Mouse (Mus musculus): ENCODE results near the gene Rpl38.

Rpl38 gene

GRCm38 (mm10) chr11:114679582-114679981, 11.3 kb downstream of the Rpl38 start:
- in situ Hi-C loops (cut with MseI, MboI) = no loop called here

GRCm38 (mm10) chr11:114680291-114680690, 12.0 kb downstream of the Rpl38 start:
- in situ Hi-C loops (cut with MseI, MboI) = no loop called here

- in situ Hi-C loops (cut with MseI, MboI) = no loop called here
These were observed 12.7 kb downstream of the Rpl38 start for GRCm38 (mm10) chr11:114681054-114681453.

- in situ Hi-C loops (cut with MseI, MboI) = no loop called here
These were observed 14.1 kb downstream of the Rpl38 start for GRCm38 (mm10) chr11:114682321-114682900.

GRCm38 (mm10) chr11:114683029-114683721, 14.9 kb downstream of the Rpl38 start:
- in situ Hi-C loops (cut with MseI, MboI) = no loop called here

- in situ Hi-C loops (cut with MseI, MboI) = no loop called here
These were observed 15.6 kb downstream of the Rpl38 start for GRCm38 (mm10) chr11:114683722-114684621.

GRCm38 (mm10) chr11:114684627-114685373, 16.5 kb downstream of the Rpl38 start:
- in situ Hi-C loops (cut with MseI, MboI) = no loop called here

- in situ Hi-C loops (cut with MseI, MboI) = no loop called here
These were observed 17.3 kb downstream of the Rpl38 start for GRCm38 (mm10) chr11:114685526-114686040.

- in situ Hi-C loops (cut with MseI, MboI) = no loop called here
These were observed 18.1 kb downstream of the Rpl38 start for GRCm38 (mm10) chr11:114686221-114686959.

- in situ Hi-C loops (cut with MseI, MboI) = no loop called here
These were observed 19.4 kb downstream of the Rpl38 start for GRCm38 (mm10) chr11:114687574-114688188.

GRCm38 (mm10) chr11:114688729-114689128, 20.4 kb downstream of the Rpl38 start:
- in situ Hi-C loops (cut with MseI, MboI) = no loop called here

- in situ Hi-C loops (cut with MseI, MboI) = no loop called here
These were observed 21.9 kb downstream of the Rpl38 start for GRCm38 (mm10) chr11:114690192-114690591.

GRCm38 (mm10) chr11:114691454-114692182, 23.3 kb downstream of the Rpl38 start:
- in situ Hi-C loops (cut with MseI, MboI) = no loop called here

- in situ Hi-C loops (cut with MseI, MboI) = no loop called here
These were observed 24.3 kb downstream of the Rpl38 start for GRCm38 (mm10) chr11:114692601-114693000.

- in situ Hi-C loops (cut with MseI, MboI) = no loop called here
These were observed 25.1 kb downstream of the Rpl38 start for GRCm38 (mm10) chr11:114693456-114693855.

- in situ Hi-C loops (cut with MseI, MboI) = no loop called here
These were observed 26.1 kb downstream of the Rpl38 start for GRCm38 (mm10) chr11:114694451-114694850.

- in situ Hi-C loops (cut with MseI, MboI) = no loop called here
These were observed 30.2 kb downstream of the Rpl38 start for GRCm38 (mm10) chr11:114698496-114698895.

GRCm38 (mm10) chr11:114699511-114699910, 31.2 kb downstream of the Rpl38 start:
- in situ Hi-C loops (cut with MseI, MboI) = no loop called here

GRCm38 (mm10) chr11:114702311-114702995, 34.1 kb downstream of the Rpl38 start:
- in situ Hi-C loops (cut with MseI, MboI) = no loop called here
